Mouse (Mus musculus) bone marrow, adult 2 months (tissue): ENCODE measurements around the gene Oprm1. TPM values are rescaled to one million over a fixed set of nuclear protein-coding genes. Genes with fewer than 3 reads are reported as not detected.

Source experiments
- H3K27ac ChIP-seq: fragments of 200-500 bp; 2 replicates; pipeline ENCODE4 v1.5.1; 2012; ENCODE audit warnings: low read depth, mild to moderate bottlenecking, control low read depth, inconsistent platforms, low read length; ENCODE audit not compliant: control insufficient read depth, poor library complexity, insufficient read depth
- H3K4me1 ChIP-seq: fragments of 200-500 bp; 2 replicates; pipeline ENCODE4 v1.6.1; 2011; ENCODE audit warnings: low read length; ENCODE audit not compliant: control insufficient read depth, insufficient read depth
- H3K4me3 ChIP-seq: fragments of 200-500 bp; replicated peaks from 2 replicates; pipeline ENCODE3; 2011; ENCODE audit warnings: mild to moderate bottlenecking, low read depth, low read length, control low read depth; ENCODE audit not compliant: control insufficient read depth
- CTCF ChIP-seq: fragments of 200-500 bp; IDR thresholded peaks from 2 replicates; pipeline ENCODE4 v1.5.1; 2011; ENCODE audit warnings: low read length, control low read depth; ENCODE audit not compliant: control insufficient read depth, insufficient read depth
- POLR2A ChIP-seq: fragments of 200-500 bp; IDR thresholded peaks from 2 replicates; pipeline ENCODE4 v1.6.1; 2011; ENCODE audit warnings: low read depth, mild to moderate bottlenecking, control low read depth, low read length, borderline replicate concordance; ENCODE audit not compliant: control insufficient read depth
- WGBS: fragments of 180-500 bp; shearing (Covaris S2); methylation state at CpG from one replicate; pipeline ENCODE4 v1.1.7; 2018; 5-methylcytosine and 5-hydroxymethylcytosine counted together
- polyA plus RNA-seq: library from polyadenylated mRNA; stranded (reverse); fragments of >200 nt; gene quantifications from 2 replicates; pipeline ENCODE4 v1.2.4, GENCODE M21; 2011; ENCODE audit warnings: low replicate concordance; ENCODE audit not compliant: missing spikeins, insufficient read depth, insufficient read length

Oprm1 gene
- polyA plus RNA-seq, 1 experiment, result not detected

GRCm38 (mm10) chr10:7049901-7050300 is 291.6 kb downstream of the Oprm1 start:
- 5% methylated on average over 3 of the region's 3 CpGs for WGBS
- no peak overlapping the region for H3K4me3 ChIP-seq
- H3K4me1 ChIP-seq, result no peaks in the 10 kb centered on the region; the same call in 1 of the 2 replicates
- no peak for TF ChIP-seq POLR2A
- no peak for TF ChIP-seq CTCF
- no peak overlapping the region for H3K27ac ChIP-seq

- Histone ChIP-seq H3K4me1 (no peaks in the 10 kb centered on the region; the same call in 1 of the 2 replicates), H3K27ac (peak within 1 kb of the TSS; percentile 27; the same call in 1 of the 2 replicates), H3K4me3 (no peak within 1 kb of the TSS)
- TF ChIP-seq CTCF, result no peak
- no peak for TF ChIP-seq POLR2A
- 12% methylated on average over 12 of the region's 12 CpGs for WGBS
These were observed 294.2 kb downstream of the Oprm1 start, which contains the start of gene Ipcef1 for GRCm38 (mm10) chr10:7052315-7053017. Ipcef1 (minus strand) TSS chr10:7052478.

- Histone ChIP-seq H3K4me1 (no peaks in the 10 kb centered on the region; the same call in 1 of the 2 replicates), H3K4me3 (no peak overlapping the region), H3K27ac (no peak overlapping the region)
- no peak for TF ChIP-seq POLR2A
- no peak for TF ChIP-seq CTCF
- 80% methylated on average over 6 of the region's 6 CpGs for WGBS
These were observed 296.4 kb downstream of the Oprm1 start for GRCm38 (mm10) chr10:7054560-7055205.

- WGBS, result 68% methylated on average over 1 of the region's 1 CpGs
These were observed 299.2 kb downstream of the Oprm1 start for GRCm38 (mm10) chr10:7057546-7057945.

GRCm38 (mm10) chr10:7060326-7060725 is 302.0 kb downstream of the Oprm1 start:
- Histone ChIP-seq H3K4me3 (no peak overlapping the region), H3K4me1 (peaks cover 1% of the 10 kb centered on the region; the same call in 1 of the 2 replicates), H3K27ac (no peak overlapping the region)
- TF ChIP-seq CTCF, result no peak
- no peak for TF ChIP-seq POLR2A
- WGBS, result 66% methylated on average over 5 of the region's 5 CpGs

More at GRCm38 (mm10) chr10:7057546-7057945, 299.2 kb downstream of the Oprm1 start:
- Histone ChIP-seq H3K4me3 (no peak overlapping the region), H3K27ac (no peak overlapping the region), H3K4me1 (no peaks in the 10 kb centered on the region; the same call in 1 of the 2 replicates)
- no peak for TF ChIP-seq POLR2A
- TF ChIP-seq CTCF, result no peak

GRCm38 (mm10) chr10:7062993-7063392 is 304.7 kb downstream of the Oprm1 start:
- peak overlapping the region; percentile 72 for H3K4me3 ChIP-seq
- 2% methylated on average over 7 of the region's 7 CpGs for WGBS

GRCm38 (mm10) chr10:7063752-7064457 is 305.6 kb downstream of the Oprm1 start:
- 26% methylated on average over 9 of the region's 9 CpGs for WGBS
- peaks cover 1% of the 10 kb centered on the region; the same call in 1 of the 2 replicates for H3K4me1 ChIP-seq
- H3K4me3 ChIP-seq, result peak overlapping the region; percentile 72
- H3K27ac ChIP-seq, result peak overlapping the region; percentile 86
- TF ChIP-seq CTCF, result no peak

More at GRCm38 (mm10) chr10:7062993-7063392, 304.7 kb downstream of the Oprm1 start:
- Histone ChIP-seq H3K27ac (no peak overlapping the region), H3K4me1 (peaks cover 1% of the 10 kb centered on the region; the same call in 1 of the 2 replicates)
- TF ChIP-seq CTCF, result no peak
- no peak for TF ChIP-seq POLR2A

- Histone ChIP-seq H3K4me3 (no peak overlapping the region), H3K27ac (no peak overlapping the region), H3K4me1 (peaks cover 1% of the 10 kb centered on the region; the same call in 1 of the 2 replicates)
- TF ChIP-seq CTCF, result no peak
- TF ChIP-seq POLR2A, result no peak
- 69% methylated on average over 12 of the region's 12 CpGs for WGBS
These were observed 310.3 kb downstream of the Oprm1 start for GRCm38 (mm10) chr10:7068608-7069007.
